Mouse (Mus musculus) ovary, postnatal 36 days (tissue): ENCODE data around the gene 4933421I07Rik.

Experiments used
- DNase-seq: peaks from one replicate; pipeline ENCODE4 v3.0.0; 2022; ENCODE audit warnings: low spot score, mixed read lengths

The 4933421I07Rik gene

DNA sequence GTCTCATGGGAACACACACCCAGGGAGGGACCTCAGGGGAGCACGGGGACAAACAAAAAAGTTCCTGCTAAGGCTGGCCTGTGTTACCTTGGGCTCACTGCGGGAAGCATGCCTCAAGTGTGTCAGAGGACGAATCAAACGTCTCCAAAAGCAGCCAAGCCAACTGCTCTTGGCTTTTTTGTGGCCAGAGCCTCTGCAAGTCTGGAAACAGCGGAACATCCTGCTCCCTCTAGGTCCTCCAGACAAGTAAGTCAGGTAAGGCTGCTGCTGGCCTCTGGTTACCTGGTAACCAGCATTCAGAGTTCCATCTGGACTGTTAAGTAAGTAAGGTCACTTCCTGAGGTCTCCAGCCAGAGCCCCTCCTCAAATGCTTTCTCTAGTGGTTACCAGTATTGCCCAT, at the start of gene 4933421I07Rik:
Gene 4933421I07Rik, minus strand, starts transcription at position 271 of the 400 bp plus-strand sequence.
- DNase-seq: no peak

DNA sequence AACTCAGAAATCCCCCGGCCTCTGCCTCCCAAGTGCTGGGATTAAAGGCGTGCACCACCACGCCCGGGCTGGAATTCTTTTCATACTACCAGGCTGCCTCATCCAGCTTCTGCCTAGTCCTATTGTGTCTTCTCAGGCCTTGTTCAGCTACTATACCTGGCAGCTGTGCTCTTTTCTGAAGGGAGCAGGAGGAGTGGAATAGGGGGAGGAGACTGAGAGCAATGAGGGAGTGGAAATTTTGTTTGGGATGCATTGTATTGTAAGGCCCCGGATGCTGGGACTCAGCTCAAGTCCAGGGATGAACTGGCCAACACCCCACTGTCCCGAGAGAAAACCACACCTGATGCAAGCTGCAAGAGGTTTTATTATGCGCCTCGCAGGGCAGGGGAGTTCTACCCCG, 49.4 kb upstream of the 4933421I07Rik start:
- DNase-seq: no peak

DNA sequence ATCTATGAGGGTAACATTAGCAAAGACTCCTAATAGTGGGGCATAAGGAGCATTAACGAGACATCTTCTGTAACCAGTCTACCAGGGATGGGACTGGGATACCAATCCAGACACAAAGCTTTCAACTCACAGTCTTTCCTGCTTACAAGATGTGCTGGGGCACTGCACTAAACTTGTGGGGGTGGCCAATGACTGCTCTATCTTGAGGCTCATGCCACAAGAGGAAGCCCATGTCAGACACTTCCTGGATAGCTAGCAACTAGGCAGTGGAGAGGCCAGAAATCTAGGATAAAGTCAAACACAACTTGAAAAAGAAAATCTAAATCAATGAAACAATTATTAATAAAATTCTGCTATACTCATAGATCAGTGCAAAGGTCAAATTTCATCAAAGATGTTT, 48.3 kb upstream of the 4933421I07Rik start:
- no peak for DNase-seq

DNA sequence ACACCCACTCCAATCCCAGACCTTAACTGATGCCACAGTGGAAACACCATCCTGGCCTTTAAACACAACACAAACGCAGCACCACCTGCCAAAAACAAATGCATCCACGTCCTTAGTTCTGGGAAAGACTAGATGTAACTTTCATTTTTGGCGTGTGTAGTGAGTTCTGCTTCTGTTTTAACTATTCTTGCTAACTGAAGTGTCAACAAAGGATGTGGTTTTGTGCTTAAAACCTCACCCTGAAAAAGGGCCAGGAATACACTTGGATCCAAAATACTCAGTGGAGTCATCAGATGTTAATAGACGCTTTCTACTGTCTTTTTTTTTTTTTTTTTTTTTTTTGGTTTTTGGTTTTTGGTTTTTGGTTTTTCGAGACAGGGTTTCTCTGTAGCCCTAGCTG, 42.9 kb upstream of the 4933421I07Rik start:
- DNase-seq: no peak

DNA sequence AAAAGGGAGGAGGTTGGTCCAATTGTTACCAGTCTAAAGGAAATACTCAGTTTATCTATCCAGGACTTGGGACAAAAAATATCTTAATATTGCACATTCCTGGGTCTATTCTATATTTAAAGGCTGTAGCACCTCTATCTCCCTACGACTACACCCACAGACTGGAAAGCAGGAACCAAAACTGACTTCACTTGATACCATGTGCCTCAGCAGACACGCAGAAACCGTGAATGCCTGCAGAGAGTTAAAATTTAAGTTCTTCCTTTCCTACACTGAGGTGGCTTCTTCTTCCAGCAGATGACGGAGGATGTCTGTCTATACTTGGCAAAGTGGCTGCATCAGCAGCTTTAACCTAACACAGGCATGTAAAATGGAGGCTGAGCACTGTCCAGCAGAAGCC, 42.4 kb upstream of the 4933421I07Rik start:
- no peak for DNase-seq

DNA sequence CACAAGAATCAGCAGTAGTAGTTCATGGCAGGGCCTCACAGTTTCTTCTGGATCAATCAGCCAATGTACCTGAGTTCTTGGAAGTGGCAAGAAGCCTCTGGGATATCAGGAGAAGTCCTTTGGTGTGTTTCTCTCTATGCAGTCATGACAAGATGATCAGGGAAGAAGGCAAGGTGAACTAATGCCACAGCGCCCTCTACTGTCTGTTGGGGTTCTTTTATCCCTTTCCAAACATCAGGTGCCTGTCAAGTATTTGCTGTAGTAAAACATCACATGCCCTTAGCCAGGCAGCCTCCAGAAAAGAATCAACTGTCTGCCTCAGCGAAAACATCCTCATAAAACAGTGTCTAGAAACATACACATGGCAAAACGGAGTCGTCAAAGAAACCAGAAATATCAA, 6.7 kb upstream of the 4933421I07Rik start:
- no peak for DNase-seq

DNA sequence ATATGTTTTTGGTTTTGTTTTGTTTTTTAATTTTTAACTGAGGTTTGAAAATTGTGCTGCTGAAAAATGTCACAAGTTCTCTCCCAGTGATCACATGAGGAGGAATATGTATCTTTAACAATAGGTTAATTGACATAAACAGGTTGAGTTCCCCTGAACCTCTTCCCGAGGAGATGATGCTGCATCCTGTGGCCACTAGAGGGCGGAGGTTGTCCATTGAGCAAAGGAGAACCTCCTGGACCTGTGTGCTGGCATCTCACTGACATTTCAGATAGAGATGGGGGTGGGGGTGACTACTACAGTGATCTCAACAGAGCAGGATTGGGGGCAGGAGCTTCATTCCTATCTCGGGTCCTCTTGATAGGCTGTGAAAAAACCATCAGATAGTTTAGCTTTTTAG, 2.7 kb upstream of the 4933421I07Rik start:
- DNase-seq: no peak

DNA sequence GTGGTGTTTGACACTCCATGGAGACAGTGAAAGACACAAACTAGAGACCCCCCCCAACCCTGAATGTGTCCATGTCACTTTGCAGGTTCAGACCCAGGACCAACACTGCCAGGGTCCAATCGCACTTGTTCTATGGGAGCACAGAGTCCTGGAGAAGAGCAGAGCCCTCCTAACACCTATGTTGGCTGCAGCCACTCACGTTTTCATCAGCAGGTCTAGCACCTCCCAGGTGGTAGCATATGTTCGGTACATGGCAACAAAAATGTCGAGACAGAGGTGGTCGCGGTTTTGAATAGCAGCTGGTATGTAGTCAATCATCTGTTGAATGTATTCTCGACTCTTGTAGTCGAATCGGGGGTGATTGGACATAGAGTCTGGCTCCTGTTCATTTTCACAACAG, 568 bp downstream of the 4933421I07Rik start:
- DNase-seq: no peak
